Mouse (Mus musculus) forebrain, embryonic 13.5 days (tissue): ENCODE results near the gene Svop. TPM values are rescaled to one million over a fixed set of nuclear protein-coding genes. Genes with fewer than 3 reads are reported as not detected.

Source experiments
- ATAC-seq: fragments of 200-750 bp; cut with Nextera tagmentation; 2 replicates; pipeline ENCODE4 v1.8.0; 2017
- H3K27ac ChIP-seq: fragments of 300-500 bp; sonication (generic); 2 replicates; pipeline ENCODE4 v1.5.1; 2015; ENCODE audit warnings: inconsistent platforms, mild to moderate bottlenecking, moderate library complexity
- H3K27me3 ChIP-seq: fragments of 300-500 bp; sonication (generic); 2 replicates; pipeline ENCODE4 v1.6.1; 2015; ENCODE audit warnings: mild to moderate bottlenecking, inconsistent platforms
- H3K36me3 ChIP-seq: fragments of 300-500 bp; sonication (generic); 2 replicates; pipeline ENCODE4 v1.6.1; 2015; ENCODE audit warnings: mild to moderate bottlenecking, inconsistent platforms; ENCODE audit not compliant: poor library complexity, severe bottlenecking
- H3K4me1 ChIP-seq: fragments of 300-500 bp; sonication (generic); 2 replicates; pipeline ENCODE4 v1.6.1; 2015; ENCODE audit warnings: inconsistent platforms
- H3K4me2 ChIP-seq: fragments of 300-500 bp; sonication (generic); 2 replicates; pipeline ENCODE4 v1.6.1; 2015; ENCODE audit warnings: inconsistent platforms, mild to moderate bottlenecking, moderate library complexity
- H3K4me3 ChIP-seq: fragments of 300-500 bp; sonication (generic); 2 replicates; pipeline ENCODE4 v1.5.1; 2015; ENCODE audit warnings: mild to moderate bottlenecking, inconsistent platforms
- H3K9ac ChIP-seq: fragments of 300-500 bp; sonication (generic); 2 replicates; pipeline ENCODE4 v1.6.1; 2015; ENCODE audit warnings: mild to moderate bottlenecking, inconsistent platforms
- H3K9me3 ChIP-seq: fragments of 300-500 bp; sonication (generic); replicated peaks from 2 replicates; pipeline ENCODE4 v1.6.1; 2016; ENCODE audit warnings: inconsistent platforms
- WGBS: fragments of 180-500 bp; shearing (Covaris S2); methylation state at CpG from one replicate; pipeline ENCODE4 v1.1.7; 2015; 5-methylcytosine and 5-hydroxymethylcytosine counted together
- polyA plus RNA-seq: library from polyadenylated mRNA; unstranded; fragments of >200 nt; fragmentation: Nextera tagmentation; extraction: Ambion mirVana; gene quantifications from 2 replicates; pipeline ENCODE4 v1.2.1, GENCODE M21; 2015

The Svop gene
- polyA plus RNA-seq, 1 experiment from 2014 or later: 52.2 TPM

DNA sequence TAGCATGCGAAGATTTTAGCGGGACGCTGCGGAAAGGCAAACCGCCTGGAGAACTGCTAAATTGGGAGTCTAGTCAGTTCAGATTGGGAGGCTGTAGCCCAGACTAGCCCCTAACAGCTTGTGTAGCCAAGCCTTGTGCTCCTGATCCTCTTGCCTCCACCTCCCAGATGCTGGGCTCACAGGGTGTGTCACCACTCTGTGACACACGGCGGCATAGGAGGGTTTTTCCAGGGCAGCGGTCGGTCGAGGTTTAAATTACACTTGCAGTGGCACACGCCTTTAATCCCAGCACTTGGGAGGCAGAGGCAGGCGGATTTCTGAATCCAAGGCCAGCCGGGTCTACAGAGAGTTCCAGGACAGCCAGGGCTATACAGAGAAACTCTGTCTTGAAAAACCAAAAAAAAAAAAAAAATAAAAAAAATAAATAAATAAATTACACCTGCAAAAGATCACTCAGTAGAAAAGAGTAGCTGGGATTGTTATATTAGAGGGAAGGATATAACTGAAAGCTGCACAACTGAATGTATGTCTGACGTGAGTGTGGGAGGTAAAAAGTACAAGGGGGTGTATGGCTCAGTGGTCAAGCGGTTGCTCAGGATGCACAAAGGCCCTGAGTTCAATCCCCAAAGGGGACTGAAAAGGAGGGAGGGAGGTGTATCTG is 38.3 kb upstream of the Svop start:
- H3K9ac ChIP-seq: no peak overlapping the region
- 79% methylated on average over 15 of the region's 15 CpGs for whole genome bisulfite sequencing
- ATAC-seq: no peak

DNA sequence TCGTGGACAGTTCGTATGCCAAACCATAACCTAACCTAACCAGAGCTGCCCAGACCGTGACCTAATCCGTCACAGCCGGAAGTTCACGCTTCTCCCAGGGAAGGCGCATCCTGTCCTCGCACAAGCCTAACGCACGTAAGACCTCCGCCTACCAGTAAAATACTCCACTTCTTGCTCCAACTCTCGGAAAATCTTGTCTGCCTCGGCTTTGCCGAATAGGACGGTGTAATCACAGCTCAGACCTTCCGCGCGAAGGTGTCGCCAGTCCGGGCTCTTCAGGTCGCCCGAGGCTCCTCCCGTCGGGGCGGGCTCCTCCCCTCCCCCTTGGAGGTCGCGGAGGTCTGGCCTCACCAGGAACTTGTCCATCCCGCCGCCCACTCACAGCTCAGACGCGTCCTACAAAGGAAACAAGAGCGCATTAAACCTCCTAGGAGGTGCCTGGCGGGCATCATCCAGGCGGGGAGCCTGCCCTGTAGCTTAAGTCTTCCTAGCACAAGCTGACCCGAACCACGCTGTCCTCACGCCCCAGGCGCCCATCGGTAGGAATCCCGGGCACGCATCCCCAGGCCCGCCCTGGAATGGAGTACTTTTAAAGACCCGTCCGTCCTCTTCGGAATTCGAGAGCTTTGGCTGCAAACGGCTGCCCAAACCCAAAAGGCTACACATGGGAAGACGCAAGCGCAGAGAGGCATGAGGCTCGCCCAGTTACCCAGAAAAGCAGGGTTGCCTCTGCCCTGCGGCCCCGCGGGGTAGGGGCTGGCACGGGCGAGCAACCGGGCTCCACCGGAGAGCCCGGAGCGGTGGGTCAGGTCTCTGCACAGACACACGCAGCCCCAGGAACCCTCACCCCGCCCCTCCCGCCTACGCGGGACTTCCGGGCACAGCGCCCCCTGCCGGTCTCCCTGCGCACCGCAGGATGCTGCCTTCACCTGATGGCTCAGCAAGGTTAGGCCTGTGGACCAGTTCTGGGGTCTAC is 36.3 kb upstream of the Svop start, which contains the start of gene Alkbh2:
Gene Alkbh2 (minus strand): TSS at position 845 of the 976 bp plus-strand sequence.
- Histone ChIP-seq H3K4me2 (peak within 1 kb of the TSS; percentile 95), H3K36me3 (peaks cover 31% of the 10 kb centered on the region), H3K4me1 (peaks cover 27% of the 10 kb centered on the region), H3K9me3 (no peaks in the 10 kb centered on the region), H3K9ac (peak within 1 kb of the TSS; percentile 80), H3K27ac (peak within 1 kb of the TSS; percentile 72), H3K27me3 (no peaks in the 10 kb centered on the region), H3K4me3 (peak within 1 kb of the TSS; percentile 69)
- peak; percentile 7 for ATAC-seq
- under 1% methylated on average over 69 of the region's 69 CpGs for WGBS

More for the DNA sequence above, 38.3 kb upstream of the Svop start:
- Histone ChIP-seq H3K4me1 (peaks cover 40% of the 10 kb centered on the region), H3K9me3 (no peaks in the 10 kb centered on the region), H3K27me3 (no peaks in the 10 kb centered on the region), H3K4me3 (peak overlapping the region; percentile 81), H3K36me3 (peaks cover 19% of the 10 kb centered on the region; the same call in 1 of the 2 replicates), H3K4me2 (peak overlapping the region; percentile 96), H3K27ac (no peak overlapping the region)

DNA sequence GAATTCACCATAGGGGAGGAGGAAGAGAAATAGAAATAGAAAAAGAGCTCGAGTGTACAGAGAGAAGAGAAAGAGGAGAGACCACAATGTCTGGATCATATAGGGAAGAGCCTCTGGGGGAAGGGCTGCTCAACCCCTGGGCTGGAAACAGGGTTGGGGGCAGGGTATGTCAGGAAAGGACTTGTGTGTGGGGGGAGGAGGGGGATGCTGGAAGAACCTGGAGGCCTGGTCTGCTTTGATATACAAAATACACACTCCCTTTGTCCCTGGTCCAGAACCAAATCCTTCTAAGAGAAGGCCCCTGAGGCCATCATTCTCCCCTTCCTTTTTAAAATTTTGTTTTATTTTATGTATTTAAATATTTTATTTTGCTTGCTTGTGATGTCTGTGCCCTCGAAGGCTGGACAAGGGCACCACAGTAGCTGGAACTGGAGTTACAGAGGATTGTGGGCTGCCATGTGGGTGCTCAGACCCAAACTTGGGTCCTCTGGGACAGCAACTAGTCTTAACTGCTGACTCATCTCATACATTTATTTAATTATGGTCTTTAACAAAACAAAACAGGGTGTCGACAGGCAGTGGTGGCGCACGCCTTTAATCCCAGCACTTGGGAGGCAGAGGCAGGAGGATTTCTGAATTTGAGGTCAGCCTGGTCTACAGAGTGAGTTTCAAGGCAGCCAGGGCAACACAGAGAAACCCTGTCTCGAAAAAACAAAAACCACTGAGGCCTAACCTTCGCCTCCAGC is 35.3 kb upstream of the Svop start:
- no peak for ATAC-seq
- Histone ChIP-seq H3K4me1 (peaks cover 17% of the 10 kb centered on the region), H3K27me3 (no peaks in the 10 kb centered on the region), H3K9me3 (no peaks in the 10 kb centered on the region), H3K4me3 (peak overlapping the region; percentile 69), H3K36me3 (peaks cover 40% of the 10 kb centered on the region), H3K27ac (0 out of 2 replicates have a peak overlapping the region, but pooled peaks have one; percentile 72), H3K4me2 (peak overlapping the region; percentile 95), H3K9ac (no peak overlapping the region)
- WGBS: 88% methylated on average over 7 of the region's 7 CpGs

DNA sequence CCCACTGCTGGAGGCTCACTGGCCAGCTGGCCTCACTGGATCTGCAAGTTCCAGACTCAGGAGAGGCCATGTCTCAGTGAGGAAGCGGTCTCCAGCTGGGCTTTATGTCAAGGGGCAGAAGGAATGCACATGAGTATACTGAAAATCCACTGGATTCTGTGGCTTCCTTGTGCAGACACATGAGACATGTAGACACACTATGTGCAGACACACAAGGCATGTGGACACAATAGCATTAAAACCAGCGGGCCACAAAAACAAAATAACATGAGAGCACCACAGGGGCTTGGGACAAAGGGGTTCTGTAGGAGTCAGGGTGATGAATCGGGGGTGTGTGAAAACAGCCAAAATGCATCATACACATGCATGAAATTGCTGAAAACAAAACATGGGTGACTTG is 34.6 kb upstream of the Svop start:
- no peak overlapping the region for H3K27ac ChIP-seq
- peaks cover 47% of the 10 kb centered on the region for H3K36me3 ChIP-seq
- no peaks in the 10 kb centered on the region for H3K9me3 ChIP-seq
- H3K9ac ChIP-seq: no peak overlapping the region
- ATAC-seq: no peak
- H3K4me3 ChIP-seq: no peak overlapping the region
- no peak overlapping the region for H3K4me2 ChIP-seq
- H3K4me1 ChIP-seq: peaks cover 13% of the 10 kb centered on the region; the same call in 1 of the 2 replicates
- no peaks in the 10 kb centered on the region for H3K27me3 ChIP-seq
- WGBS: 93% methylated on average over 3 of the region's 3 CpGs

DNA sequence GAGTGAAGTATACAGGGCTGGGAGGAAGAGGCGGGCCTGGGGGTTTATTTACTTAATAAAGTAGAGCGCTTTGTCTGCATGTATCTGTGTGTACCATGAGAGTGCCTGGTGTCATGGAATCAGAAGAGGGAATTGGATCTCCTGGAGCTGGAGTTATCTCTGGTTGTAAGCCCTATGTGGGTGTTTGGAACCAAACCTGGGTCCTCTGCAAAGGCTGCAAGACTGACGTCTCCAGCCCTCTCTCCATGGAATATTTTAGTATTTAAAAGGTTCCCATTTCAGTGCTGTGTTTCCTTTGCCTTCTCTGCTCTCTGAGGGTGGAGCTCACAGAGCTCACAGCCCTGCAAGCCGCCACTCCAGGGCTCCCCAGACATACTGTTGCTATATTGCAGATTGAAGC is 28.4 kb upstream of the Svop start:
- H3K4me3 ChIP-seq: no peak overlapping the region
- peaks cover 94% of the 10 kb centered on the region for H3K36me3 ChIP-seq
- no peaks in the 10 kb centered on the region for H3K27me3 ChIP-seq
- H3K4me1 ChIP-seq: no peaks in the 10 kb centered on the region
- ATAC-seq: no peak
- no peak overlapping the region for H3K4me2 ChIP-seq
- no peaks in the 10 kb centered on the region for H3K9me3 ChIP-seq
- H3K9ac ChIP-seq: no peak overlapping the region
- 85% methylated on average over 4 of the region's 4 CpGs for WGBS
- H3K27ac ChIP-seq: no peak overlapping the region

DNA sequence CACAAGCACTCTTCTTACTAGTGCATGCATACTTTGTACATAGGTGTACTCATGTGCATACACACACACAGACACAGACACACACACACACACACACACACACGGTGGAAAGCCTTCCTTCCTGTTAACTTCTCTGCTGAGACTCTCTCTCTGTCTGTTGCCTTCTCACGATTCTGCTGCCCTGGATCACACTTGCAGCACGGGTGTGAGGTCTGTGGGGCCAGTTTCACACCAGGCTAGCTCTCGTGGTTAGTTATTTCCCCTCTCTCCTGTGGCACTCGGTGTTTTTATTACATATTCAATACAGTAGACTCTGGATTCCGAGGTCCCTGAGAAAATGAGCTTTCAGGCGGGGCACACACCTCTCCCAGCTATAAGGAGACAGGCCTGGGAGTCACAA is 25.2 kb upstream of the Svop start:
- Histone ChIP-seq H3K27ac (no peak overlapping the region), H3K4me3 (no peak overlapping the region), H3K4me1 (no peaks in the 10 kb centered on the region), H3K27me3 (no peaks in the 10 kb centered on the region), H3K9me3 (no peaks in the 10 kb centered on the region), H3K9ac (no peak overlapping the region), H3K4me2 (no peak overlapping the region), H3K36me3 (peaks cover 95% of the 10 kb centered on the region)
- no peak for ATAC-seq
- WGBS: 88% methylated on average over 7 of the region's 7 CpGs

DNA sequence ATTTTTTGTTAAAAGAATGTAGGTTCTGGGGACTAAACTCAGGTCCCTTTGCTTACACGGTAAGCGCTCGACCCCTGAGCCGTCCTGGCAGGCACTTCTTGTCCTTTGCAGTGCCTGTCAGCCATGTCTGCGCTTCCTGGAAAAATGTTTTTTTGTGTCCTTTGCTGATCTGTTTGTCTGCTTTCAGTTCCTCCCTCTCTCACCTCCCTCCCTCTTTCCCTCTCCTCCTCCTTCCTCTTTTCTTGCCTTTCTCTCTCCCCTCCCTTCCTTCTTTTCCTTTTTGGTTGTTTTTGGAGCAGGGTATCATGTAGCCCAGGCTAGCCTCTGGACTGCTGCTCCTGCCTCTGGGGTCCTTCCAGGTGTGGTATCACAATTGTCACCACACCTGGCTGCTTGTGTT is 23.7 kb upstream of the Svop start:
- Histone ChIP-seq H3K4me1 (no peaks in the 10 kb centered on the region), H3K27ac (no peak overlapping the region), H3K9ac (no peak overlapping the region), H3K4me2 (no peak overlapping the region), H3K9me3 (no peaks in the 10 kb centered on the region), H3K27me3 (no peaks in the 10 kb centered on the region), H3K36me3 (peaks cover 95% of the 10 kb centered on the region), H3K4me3 (no peak overlapping the region)
- no peak for ATAC-seq
- WGBS: 82% methylated on average over 5 of the region's 5 CpGs

DNA sequence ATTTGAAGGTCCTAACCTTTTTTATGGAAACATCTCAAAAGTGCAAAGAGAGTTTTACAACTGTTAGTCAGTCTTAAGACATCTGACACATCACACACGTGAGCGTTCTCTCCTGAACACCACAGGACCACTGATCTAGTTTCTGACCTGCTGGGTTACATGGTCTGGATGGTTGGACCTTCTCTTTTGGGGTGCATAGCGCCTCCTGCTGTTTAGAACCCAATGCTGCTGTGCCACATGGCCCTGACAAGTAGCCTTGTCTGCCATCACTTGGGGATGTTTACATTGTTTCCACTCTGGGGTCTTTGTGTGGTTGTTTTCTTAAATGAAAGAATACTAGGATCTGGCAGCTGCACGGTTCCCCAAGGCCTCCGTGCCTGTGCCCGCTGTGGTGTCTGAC is 22.0 kb upstream of the Svop start:
- WGBS: 83% methylated on average over 6 of the region's 6 CpGs

DNA sequence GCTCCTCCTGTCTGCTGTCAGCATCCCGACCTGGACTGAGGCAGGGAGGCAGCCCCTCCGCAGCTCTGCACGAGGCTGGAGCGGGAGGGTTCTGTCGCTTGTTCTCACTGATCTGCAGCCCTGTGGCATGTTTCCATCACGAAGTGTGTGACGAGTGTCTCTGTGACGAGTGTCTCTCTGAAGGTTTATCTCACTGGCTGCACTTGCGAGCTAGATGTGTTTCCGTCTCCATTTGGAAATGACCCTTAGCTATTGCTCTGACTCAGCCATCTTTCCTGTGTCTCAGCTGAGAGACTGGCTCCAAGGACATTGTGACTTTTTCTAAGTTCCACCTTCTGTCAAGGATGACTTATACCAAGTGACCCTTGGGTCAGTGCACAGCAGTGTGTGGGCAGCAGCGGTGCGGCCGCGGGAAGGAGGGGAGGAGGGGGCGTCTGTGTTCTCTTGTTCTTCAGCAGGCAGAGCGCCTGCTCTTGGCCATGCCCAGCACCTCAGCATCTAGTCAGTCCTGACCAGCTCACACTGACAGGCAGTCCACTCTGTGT is 15.1 kb upstream of the Svop start:
- 90% methylated on average over 16 of the region's 16 CpGs for WGBS
- H3K4me3 ChIP-seq: no peak overlapping the region
- H3K36me3 ChIP-seq: peaks cover 81% of the 10 kb centered on the region
- no peak overlapping the region for H3K27ac ChIP-seq
- no peak overlapping the region for H3K4me2 ChIP-seq
- no peaks in the 10 kb centered on the region for H3K27me3 ChIP-seq
- no peaks in the 10 kb centered on the region; the same call in 1 of the 2 replicates for H3K9me3 ChIP-seq
- ATAC-seq: no peak
- peaks cover 5% of the 10 kb centered on the region for H3K4me1 ChIP-seq
- no peak overlapping the region for H3K9ac ChIP-seq

More for the DNA sequence above, 22.0 kb upstream of the Svop start:
- H3K27ac ChIP-seq: no peak overlapping the region
- no peak overlapping the region for H3K4me3 ChIP-seq
- no peaks in the 10 kb centered on the region for H3K4me1 ChIP-seq
- no peak for ATAC-seq
- H3K27me3 ChIP-seq: no peaks in the 10 kb centered on the region
- no peak overlapping the region for H3K9ac ChIP-seq
- no peak overlapping the region for H3K4me2 ChIP-seq
- peaks cover 99% of the 10 kb centered on the region for H3K36me3 ChIP-seq
- H3K9me3 ChIP-seq: no peaks in the 10 kb centered on the region; the same call in 1 of the 2 replicates

DNA sequence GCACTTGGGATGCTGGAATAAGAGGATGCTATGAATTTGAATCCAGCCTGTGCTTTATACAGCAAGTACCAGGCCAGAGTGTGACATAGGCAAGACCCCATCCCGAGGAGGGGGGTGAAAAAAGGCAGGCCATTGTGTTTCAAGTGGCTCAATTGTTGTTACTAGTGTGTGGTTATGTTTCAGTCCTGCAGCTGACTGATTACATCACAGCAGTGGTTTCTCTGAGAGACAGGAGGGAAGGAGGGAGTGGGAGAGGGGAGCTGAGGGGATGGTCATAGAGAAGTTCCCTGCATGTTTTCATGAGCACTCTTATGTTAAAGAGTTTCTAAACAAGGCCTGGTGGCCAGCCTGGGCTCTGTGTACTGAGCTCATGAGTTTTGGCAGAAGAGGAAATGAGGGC is 11.4 kb upstream of the Svop start:
- Histone ChIP-seq H3K36me3 (peaks cover 44% of the 10 kb centered on the region), H3K4me3 (no peak overlapping the region), H3K9me3 (no peaks in the 10 kb centered on the region), H3K27ac (no peak overlapping the region), H3K4me2 (no peak overlapping the region), H3K27me3 (0 out of 2 replicates have a peak, but pooled peaks cover 4% of the 10 kb centered on the region), H3K4me1 (peaks cover 20% of the 10 kb centered on the region), H3K9ac (no peak overlapping the region)
- ATAC-seq: no peak
- WGBS: 74% methylated on average over 1 of the region's 1 CpGs

DNA sequence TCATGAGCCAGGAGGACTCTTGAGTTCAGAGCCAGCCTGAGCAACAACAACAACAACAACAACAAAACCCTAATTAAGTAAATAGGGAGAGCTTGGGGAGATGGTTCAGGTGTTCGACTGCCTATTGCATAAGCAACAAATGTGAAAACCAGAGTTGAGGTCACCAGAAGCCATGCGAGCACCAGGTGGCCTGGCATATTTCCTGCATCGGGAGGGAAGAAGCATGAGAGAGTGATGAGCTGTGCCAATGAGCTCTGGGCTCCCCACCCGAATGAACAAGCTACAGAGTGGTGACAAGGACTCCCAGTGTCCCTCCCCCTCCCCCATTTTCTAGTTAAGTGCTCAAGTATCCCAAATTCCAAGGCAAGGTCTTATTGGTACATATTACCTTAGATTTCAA is 10.5 kb upstream of the Svop start:
- ATAC-seq: no peak
- Histone ChIP-seq H3K4me1 (peaks cover 20% of the 10 kb centered on the region), H3K27ac (no peak overlapping the region), H3K4me2 (no peak overlapping the region), H3K4me3 (no peak overlapping the region), H3K9ac (no peak overlapping the region), H3K27me3 (0 out of 2 replicates have a peak, but pooled peaks cover 4% of the 10 kb centered on the region), H3K9me3 (no peaks in the 10 kb centered on the region), H3K36me3 (peaks cover 36% of the 10 kb centered on the region)
- WGBS: 83% methylated on average over 4 of the region's 4 CpGs
